Mouse (Mus musculus): ENCODE results near the gene Cryge. TPM values are rescaled to one million over a fixed set of nuclear protein-coding genes. Genes with fewer than 3 reads are reported as not detected.

Gene Cryge
- polyA plus RNA-seq, 1 experiment: not detected

- H3K27ac ChIP-seq (ENCODE audit: control insufficient read depth, insufficient read depth, low read length): no peak within 1 kb of the TSS
- no peaks in the 10 kb centered on the region for H3K27me3 ChIP-seq (ENCODE audit: control insufficient read depth, insufficient read depth, low read length)
- no peak within 1 kb of the TSS for H3K4me3 ChIP-seq (ENCODE audit: control insufficient read depth, insufficient read depth, low read length)
- TF ChIP-seq POLR2A (IDR thresholded peaks at IDR 0.05; ENCODE audit: control insufficient read depth, extremely low read depth, insufficient read depth, low read length, poor library complexity) (no peak), CTCF (IDR thresholded peaks at IDR 0.05; ENCODE audit: borderline replicate concordance, control insufficient read depth, extremely low read depth, insufficient read depth, low read length, poor library complexity) (no peak)
- 86% methylated on average over 6 of the region's 6 CpGs for WGBS
- DNase-seq: no peak
- no peaks in the 10 kb centered on the region for H3K4me1 ChIP-seq (replicated peaks; ENCODE audit: control insufficient read depth, insufficient read depth, low read length)
- H3K36me3 ChIP-seq (ENCODE audit: control insufficient read depth, insufficient read depth, low read length): no peaks in the 10 kb centered on the region
These were observed 22.6 kb upstream of the Cryge start, which contains the start of gene Crygc for GRCm38 (mm10) chr1:65073589-65073988. Gene Crygc (minus strand): TSS chr1:65073689.

- no peaks in the 10 kb centered on the region for H3K36me3 ChIP-seq (ENCODE audit: control insufficient read depth, insufficient read depth, low read length)
- no peaks in the 10 kb centered on the region for H3K27me3 ChIP-seq (ENCODE audit: control insufficient read depth, insufficient read depth, low read length)
- H3K27ac ChIP-seq (ENCODE audit: control insufficient read depth, insufficient read depth, low read length): no peak overlapping the region
- no peaks in the 10 kb centered on the region for H3K4me1 ChIP-seq (replicated peaks; ENCODE audit: control insufficient read depth, insufficient read depth, low read length)
- TF ChIP-seq POLR2A (IDR thresholded peaks at IDR 0.05; ENCODE audit: control insufficient read depth, extremely low read depth, insufficient read depth, low read length, poor library complexity) (no peak), CTCF (IDR thresholded peaks at IDR 0.05; ENCODE audit: borderline replicate concordance, control insufficient read depth, extremely low read depth, insufficient read depth, low read length, poor library complexity) (no peak)
- no peak for DNase-seq
- H3K4me3 ChIP-seq (ENCODE audit: control insufficient read depth, insufficient read depth, low read length): no peak overlapping the region
These were observed 16.9 kb upstream of the Cryge start for GRCm38 (mm10) chr1:65067842-65068241.

GRCm38 (mm10) chr1:65064201-65064600, 13.3 kb upstream of the Cryge start:
- Histone ChIP-seq H3K4me3 (ENCODE audit: control insufficient read depth, insufficient read depth, low read length) (no peak overlapping the region), H3K27ac (ENCODE audit: control insufficient read depth, insufficient read depth, low read length) (no peak overlapping the region), H3K27me3 (ENCODE audit: control insufficient read depth, insufficient read depth, low read length) (no peaks in the 10 kb centered on the region), H3K4me1 (replicated peaks; ENCODE audit: control insufficient read depth, insufficient read depth, low read length) (no peaks in the 10 kb centered on the region), H3K36me3 (ENCODE audit: control insufficient read depth, insufficient read depth, low read length) (no peaks in the 10 kb centered on the region)
- no peak for DNase-seq
- 95% methylated on average over 15 of the region's 15 CpGs for WGBS
- no peak for TF ChIP-seq CTCF (IDR thresholded peaks at IDR 0.05; ENCODE audit: borderline replicate concordance, control insufficient read depth, extremely low read depth, insufficient read depth, low read length, poor library complexity)

GRCm38 (mm10) chr1:65063352-65063751, 12.4 kb upstream of the Cryge start, which contains the start of gene Crygd:
Gene Crygd (minus strand): TSS chr1:65063452.
- no peak for DNase-seq
- WGBS: 93% methylated on average over 8 of the region's 8 CpGs
- H3K36me3 ChIP-seq (ENCODE audit: control insufficient read depth, insufficient read depth, low read length): no peaks in the 10 kb centered on the region
- H3K27ac ChIP-seq (ENCODE audit: control insufficient read depth, insufficient read depth, low read length): no peak within 1 kb of the TSS
- no peak within 1 kb of the TSS for H3K4me3 ChIP-seq (ENCODE audit: control insufficient read depth, insufficient read depth, low read length)
- TF ChIP-seq CTCF (IDR thresholded peaks at IDR 0.05; ENCODE audit: borderline replicate concordance, control insufficient read depth, extremely low read depth, insufficient read depth, low read length, poor library complexity) (no peak), POLR2A (IDR thresholded peaks at IDR 0.05; ENCODE audit: control insufficient read depth, extremely low read depth, insufficient read depth, low read length, poor library complexity) (no peak)
- H3K4me1 ChIP-seq (replicated peaks; ENCODE audit: control insufficient read depth, insufficient read depth, low read length): no peaks in the 10 kb centered on the region
- no peaks in the 10 kb centered on the region for H3K27me3 ChIP-seq (ENCODE audit: control insufficient read depth, insufficient read depth, low read length)

- H3K27ac ChIP-seq (ENCODE audit: control insufficient read depth, insufficient read depth, low read length): no peak overlapping the region
- 74% methylated on average over 2 of the region's 2 CpGs for WGBS
These were observed 1.2 kb upstream of the Cryge start for GRCm38 (mm10) chr1:65052140-65052539.

GRCm38 (mm10) chr1:65051696-65052095, 747 bp upstream of the Cryge start:
- H3K4me1 ChIP-seq (replicated peaks; ENCODE audit: control insufficient read depth, insufficient read depth, low read length): no peaks in the 10 kb centered on the region
- no peak overlapping the region for H3K4me3 ChIP-seq (ENCODE audit: control insufficient read depth, insufficient read depth, low read length)
- H3K27ac ChIP-seq (ENCODE audit: control insufficient read depth, insufficient read depth, low read length): no peak overlapping the region
- TF ChIP-seq CTCF (IDR thresholded peaks at IDR 0.05; ENCODE audit: borderline replicate concordance, control insufficient read depth, extremely low read depth, insufficient read depth, low read length, poor library complexity) (no peak), POLR2A (IDR thresholded peaks at IDR 0.05; ENCODE audit: control insufficient read depth, extremely low read depth, insufficient read depth, low read length, poor library complexity) (no peak)
- DNase-seq: no peak
- no peaks in the 10 kb centered on the region for H3K36me3 ChIP-seq (ENCODE audit: control insufficient read depth, insufficient read depth, low read length)
- 85% methylated on average over 7 of the region's 7 CpGs for WGBS
- no peaks in the 10 kb centered on the region for H3K27me3 ChIP-seq (ENCODE audit: control insufficient read depth, insufficient read depth, low read length)

More at GRCm38 (mm10) chr1:65052140-65052539, 1.2 kb upstream of the Cryge start:
- H3K36me3 ChIP-seq (ENCODE audit: control insufficient read depth, insufficient read depth, low read length): no peaks in the 10 kb centered on the region
- no peaks in the 10 kb centered on the region for H3K4me1 ChIP-seq (replicated peaks; ENCODE audit: control insufficient read depth, insufficient read depth, low read length)
- no peak overlapping the region for H3K4me3 ChIP-seq (ENCODE audit: control insufficient read depth, insufficient read depth, low read length)
- no peak for DNase-seq
- TF ChIP-seq POLR2A (IDR thresholded peaks at IDR 0.05; ENCODE audit: control insufficient read depth, extremely low read depth, insufficient read depth, low read length, poor library complexity): no peak
- no peak for TF ChIP-seq CTCF (IDR thresholded peaks at IDR 0.05; ENCODE audit: borderline replicate concordance, control insufficient read depth, extremely low read depth, insufficient read depth, low read length, poor library complexity)
- no peaks in the 10 kb centered on the region for H3K27me3 ChIP-seq (ENCODE audit: control insufficient read depth, insufficient read depth, low read length)

GRCm38 (mm10) chr1:65048781-65049180, 2.2 kb downstream of the Cryge start:
- Histone ChIP-seq H3K27ac (ENCODE audit: control insufficient read depth, insufficient read depth, low read length) (no peak overlapping the region), H3K27me3 (ENCODE audit: control insufficient read depth, insufficient read depth, low read length) (no peaks in the 10 kb centered on the region), H3K36me3 (ENCODE audit: control insufficient read depth, insufficient read depth, low read length) (no peaks in the 10 kb centered on the region), H3K4me3 (ENCODE audit: control insufficient read depth, insufficient read depth, low read length) (no peak overlapping the region), H3K4me1 (replicated peaks; ENCODE audit: control insufficient read depth, insufficient read depth, low read length) (no peaks in the 10 kb centered on the region)
- 76% methylated on average over 12 of the region's 12 CpGs for WGBS
- no peak for DNase-seq
- TF ChIP-seq POLR2A (IDR thresholded peaks at IDR 0.05; ENCODE audit: control insufficient read depth, extremely low read depth, insufficient read depth, low read length, poor library complexity) (no peak), CTCF (IDR thresholded peaks at IDR 0.05; ENCODE audit: borderline replicate concordance, control insufficient read depth, extremely low read depth, insufficient read depth, low read length, poor library complexity) (no peak)

All from thymus, adult 2 months (tissue).